Mouse (Mus musculus) right cerebral cortex, adult 2 months (tissue): ENCODE results near the gene Eps8l2.

Experiments used
- DNase-seq, 2 experiments: peaks; one replicate each; pipeline ENCODE4 v3.0.0; 2021 to 2022; ENCODE audit warnings: low spot score in 2 of 2

Gene Eps8l2

GRCm38 (mm10) chr7:141328373-141328990 lies 10.2 kb upstream of the Eps8l2 start:
- DNase-seq = no peak

DNA sequence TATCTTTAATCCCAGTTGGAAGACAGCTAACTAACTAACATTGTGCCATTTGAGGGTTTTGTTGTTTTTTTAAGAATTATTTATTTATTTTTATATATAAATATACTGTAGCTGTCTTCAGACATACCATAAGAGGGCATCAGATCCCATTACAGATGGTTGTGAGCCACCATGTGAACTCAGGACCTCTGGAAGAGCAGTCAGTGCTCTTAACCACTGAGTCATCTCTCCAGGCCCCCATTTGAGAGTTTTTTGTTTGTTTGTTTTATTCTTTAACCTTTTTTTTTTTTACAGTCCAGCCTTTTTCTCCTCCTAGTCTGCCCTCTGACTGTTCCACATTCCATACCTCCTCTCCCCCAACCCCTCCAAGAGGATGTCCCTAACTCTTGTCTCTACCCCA lies 8.0 kb upstream of the Eps8l2 start:
- no peak for DNase-seq

- no peak for DNase-seq
These were observed 6.7 kb upstream of the Eps8l2 start for GRCm38 (mm10) chr7:141331990-141332389.

DNA sequence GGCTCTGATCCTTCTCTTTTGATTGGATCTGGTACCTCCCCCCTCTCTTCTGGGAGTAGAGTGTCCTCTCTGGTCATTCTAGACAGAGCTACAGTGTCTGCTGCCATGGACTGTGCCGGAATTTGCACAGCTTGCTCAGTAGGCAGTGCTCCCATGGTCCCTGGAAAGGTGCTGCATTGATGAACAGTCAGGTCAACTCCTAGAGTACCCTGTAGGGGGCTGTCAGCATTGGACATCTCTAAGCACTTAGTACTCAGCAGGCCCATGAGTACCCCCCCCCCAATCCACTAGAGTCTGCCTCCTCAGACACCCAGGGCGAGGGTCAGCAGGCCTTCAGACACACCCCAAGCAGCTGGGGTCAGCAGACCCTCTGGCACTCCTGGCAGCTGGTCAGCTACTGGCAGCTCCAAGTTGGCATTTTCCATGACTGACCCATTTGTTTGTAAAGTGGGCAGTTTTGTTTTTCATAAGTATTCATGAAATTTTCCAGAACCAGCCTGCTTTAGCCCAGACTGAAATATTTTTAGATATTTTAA lies 3.6 kb upstream of the Eps8l2 start:
- no peak for DNase-seq

DNA sequence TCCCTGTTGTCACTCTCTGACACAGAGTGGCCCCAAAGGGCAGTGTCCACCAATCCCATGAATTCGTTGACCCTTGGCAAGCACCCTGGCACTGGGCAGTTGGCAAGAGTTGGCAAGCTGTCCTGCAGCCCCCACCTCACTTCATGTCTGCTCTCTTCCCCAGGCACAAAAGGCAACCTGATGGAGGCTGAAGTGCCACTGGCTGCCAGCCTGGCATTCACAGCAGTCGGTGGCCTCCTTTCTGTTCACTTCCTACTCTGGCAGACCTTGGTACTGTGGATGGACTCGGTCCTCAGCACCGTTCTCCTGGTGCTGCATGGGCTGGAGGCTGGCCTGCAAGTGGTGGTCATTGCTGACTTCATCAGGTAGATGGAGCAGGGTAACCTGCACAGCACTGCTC lies 3.0 kb upstream of the Eps8l2 start:
- no peak for DNase-seq

GRCm38 (mm10) chr7:141336296-141336695 lies 2.4 kb upstream of the Eps8l2 start:
- no peak for DNase-seq

DNA sequence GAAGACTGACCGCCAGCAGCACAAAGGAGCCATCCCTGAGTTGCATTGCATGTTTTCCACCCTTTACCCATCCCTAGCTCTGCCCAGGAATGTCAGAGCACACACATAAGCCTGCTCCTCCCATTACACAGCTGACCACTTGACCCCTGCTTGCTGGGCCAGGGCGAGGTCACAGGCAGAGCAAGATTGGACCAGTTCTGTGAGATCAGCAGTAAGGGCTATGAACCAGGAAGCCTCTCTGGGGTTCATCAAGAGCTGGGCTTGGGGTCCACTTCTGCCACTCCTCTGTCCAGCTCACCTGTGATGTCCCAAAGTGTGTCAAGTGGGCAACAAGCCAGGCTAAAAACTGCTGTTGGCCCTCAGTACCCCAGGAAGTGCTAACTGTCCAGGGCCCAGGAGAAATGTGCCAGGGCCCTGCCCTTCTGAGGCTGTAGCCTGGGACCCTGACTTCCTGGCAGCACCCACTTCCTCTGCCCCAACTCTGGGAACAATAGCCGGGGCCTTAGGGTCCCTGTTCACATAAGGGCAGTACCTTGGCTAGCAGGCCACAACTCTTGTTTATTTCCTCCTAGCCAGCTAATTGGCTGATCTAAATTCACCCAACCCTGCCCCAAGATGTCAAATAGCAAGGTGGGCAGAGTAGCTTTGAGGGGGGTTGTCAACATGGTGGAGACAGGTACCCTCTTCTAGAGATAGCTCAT lies 814 bp upstream of the Eps8l2 start:
- DNase-seq = no peak

GRCm38 (mm10) chr7:141339215-141339920 lies 688 bp downstream of the Eps8l2 start:
- DNase-seq = no peak

DNA sequence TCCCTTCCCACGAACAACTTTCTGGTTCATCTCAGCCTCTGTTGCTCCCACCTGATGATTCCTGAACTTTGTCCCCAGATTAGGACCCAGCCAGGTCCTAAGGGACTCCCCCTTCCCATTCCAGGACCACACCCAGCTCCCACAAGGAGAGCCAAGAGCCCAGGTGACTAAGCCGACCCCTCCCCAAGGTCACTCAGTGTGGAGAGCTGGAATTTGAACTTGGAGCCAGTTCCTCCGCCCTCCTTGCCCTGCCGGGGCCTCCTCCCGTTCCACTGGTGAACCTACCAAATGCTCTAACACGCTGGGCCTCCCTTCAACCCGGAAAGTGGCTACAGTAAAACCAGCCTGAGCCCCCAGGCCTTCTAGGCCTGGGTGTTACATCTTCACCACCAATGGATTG lies 1.3 kb downstream of the Eps8l2 start:
- DNase-seq = no peak

GRCm38 (mm10) chr7:141340476-141340875 lies 1.8 kb downstream of the Eps8l2 start:
- no peak for DNase-seq

DNA sequence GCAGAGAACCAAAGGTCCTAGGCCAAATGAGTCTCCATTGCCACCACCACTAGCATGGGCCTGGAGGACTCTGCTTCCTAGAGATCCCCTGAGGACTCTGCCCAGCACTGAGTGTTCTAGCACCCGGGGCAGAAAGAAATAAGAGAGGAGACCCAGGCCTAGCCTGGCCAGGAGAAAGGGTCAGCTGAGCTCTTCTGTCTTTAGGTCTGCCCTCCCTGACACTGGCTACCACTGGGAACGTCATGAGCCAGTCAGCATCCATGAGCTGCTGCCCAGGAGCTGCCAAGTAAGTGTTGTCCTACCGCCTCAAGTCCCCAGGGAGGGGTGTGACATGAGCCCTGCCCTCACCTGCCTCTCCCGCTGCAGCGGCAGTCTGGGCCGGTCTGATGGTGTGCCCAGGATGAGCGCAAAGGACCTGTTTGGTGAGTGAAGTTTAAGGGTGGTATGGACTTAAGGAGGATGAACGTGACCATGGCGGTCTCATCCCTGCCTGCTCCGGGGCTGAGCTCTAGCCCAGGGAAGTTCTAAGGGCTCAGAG lies 3.1 kb downstream of the Eps8l2 start:
- no peak for DNase-seq

GRCm38 (mm10) chr7:141343230-141343629 lies 4.5 kb downstream of the Eps8l2 start:
- no peak for DNase-seq

DNA sequence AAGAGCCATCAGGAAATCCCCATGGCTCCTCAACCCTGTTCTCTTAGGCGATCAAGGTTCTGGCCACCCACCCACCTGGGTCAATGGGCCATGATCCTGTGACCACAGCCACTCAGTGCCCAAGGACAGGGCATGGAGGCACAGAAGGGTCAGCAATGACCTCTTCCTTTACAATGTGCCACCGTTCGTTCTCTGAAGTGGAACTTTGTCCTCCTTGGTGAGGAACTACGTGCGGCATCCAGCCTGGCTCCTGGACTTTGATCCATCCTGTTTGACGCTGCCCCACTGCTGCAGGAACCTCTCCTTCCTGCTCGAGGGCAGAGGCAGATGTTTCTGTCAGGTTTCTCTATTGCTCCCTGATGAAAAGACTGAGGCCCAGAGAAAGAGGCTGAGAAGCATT lies 5.0 kb downstream of the Eps8l2 start:
- no peak for DNase-seq

- DNase-seq = no peak
These were observed 6.1 kb downstream of the Eps8l2 start for GRCm38 (mm10) chr7:141344787-141345186.

GRCm38 (mm10) chr7:141351061-141351460 lies 12.4 kb downstream of the Eps8l2 start:
- DNase-seq = no peak

DNA sequence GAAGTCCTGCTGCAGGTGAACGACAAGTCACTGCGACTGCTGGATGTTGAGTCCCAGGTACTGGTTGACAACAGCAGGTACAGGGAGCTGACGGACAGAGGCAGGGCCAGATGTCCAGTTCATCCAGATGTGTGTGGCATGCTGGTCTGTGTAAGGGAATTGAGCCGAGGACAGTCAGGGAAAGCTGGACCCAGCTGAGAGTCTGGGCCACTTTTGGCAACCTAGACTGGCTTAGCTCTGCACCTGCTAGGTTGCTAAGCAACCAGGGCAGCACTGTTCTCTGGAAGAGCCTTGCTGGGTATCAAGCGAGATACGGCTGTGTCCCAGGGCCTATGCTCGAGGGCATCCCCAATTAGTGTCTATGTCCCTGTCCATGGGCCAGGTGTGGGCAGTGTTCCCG lies 16.4 kb downstream of the Eps8l2 start:
- peak in 1 of 2 experiments; percentile 26 for DNase-seq

GRCm38 (mm10) chr7:141355626-141356326 lies 17.1 kb downstream of the Eps8l2 start:
- DNase-seq = no peak

DNA sequence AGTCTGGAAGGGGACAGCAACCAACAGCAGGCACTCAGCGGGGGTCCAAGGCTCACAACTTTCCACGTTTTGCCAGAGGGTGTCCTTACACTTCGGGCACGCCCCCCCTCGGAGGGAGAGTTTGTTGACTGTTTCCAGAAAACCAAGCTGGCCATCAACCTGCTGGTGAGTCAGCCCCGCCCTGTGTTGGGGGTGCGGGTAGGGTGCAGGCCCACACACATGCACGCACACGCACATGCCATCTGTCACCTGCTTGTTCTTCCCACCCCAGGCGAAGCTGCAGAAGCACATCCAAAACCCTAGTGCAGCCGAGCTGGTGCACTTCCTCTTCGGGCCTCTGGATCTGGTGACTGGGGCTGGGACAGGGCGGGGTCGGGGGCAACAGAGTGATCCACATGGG lies 18.3 kb downstream of the Eps8l2 start:
- DNase-seq = peak; percentile 39 to 53

DNA sequence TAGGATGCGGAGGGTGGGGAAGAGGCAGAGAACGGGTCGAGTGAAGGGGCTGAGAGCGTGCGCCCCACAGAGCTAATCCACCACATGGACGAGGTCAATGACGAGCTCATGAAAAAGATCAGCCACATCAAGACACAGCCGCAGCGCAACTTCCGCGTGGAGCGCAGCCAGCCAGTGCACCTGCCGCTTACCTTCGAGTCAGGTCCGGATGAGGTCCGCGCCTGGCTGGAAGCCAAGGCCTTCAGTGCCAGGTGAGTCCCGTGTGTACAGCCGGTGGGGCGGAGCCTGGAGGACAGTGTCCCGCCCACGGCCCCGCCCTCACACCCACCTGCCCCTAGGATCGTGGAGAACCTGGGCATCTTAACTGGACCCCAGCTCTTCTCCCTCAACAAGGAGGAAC lies 22.8 kb downstream of the Eps8l2 start:
- DNase-seq = no peak

DNA sequence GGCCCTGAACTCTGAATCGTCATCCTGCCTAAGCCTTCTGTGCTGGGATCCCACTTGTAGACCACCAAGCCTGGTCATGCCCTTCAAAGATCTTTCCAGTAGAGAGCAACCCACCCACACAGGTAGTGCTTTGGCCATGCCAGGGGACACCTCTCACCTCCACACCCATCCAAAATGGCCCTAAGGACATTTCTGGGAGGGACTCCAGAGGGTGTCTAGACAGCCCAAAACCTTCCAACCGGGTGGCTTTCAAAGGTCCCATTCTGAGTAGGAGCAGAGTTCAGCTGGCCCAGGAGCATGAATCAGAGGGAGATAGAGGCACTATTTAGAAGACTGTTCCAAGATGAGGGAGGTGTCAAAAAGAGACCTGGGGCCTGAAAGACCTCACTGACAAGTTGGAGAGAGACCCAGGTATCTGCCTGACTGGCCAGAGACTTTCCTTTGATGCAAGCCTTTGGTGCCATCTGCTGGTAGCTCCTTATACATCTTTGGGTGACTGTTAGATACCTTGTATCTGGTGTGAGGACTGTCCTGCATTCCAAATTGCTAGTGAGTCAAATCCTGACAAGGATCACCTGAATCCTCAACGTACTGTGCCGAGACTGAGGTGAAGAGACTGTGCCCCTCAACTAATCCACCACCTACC lies 24.5 kb downstream of the Eps8l2 start:
- DNase-seq = peak; percentile 87 to 88

DNA sequence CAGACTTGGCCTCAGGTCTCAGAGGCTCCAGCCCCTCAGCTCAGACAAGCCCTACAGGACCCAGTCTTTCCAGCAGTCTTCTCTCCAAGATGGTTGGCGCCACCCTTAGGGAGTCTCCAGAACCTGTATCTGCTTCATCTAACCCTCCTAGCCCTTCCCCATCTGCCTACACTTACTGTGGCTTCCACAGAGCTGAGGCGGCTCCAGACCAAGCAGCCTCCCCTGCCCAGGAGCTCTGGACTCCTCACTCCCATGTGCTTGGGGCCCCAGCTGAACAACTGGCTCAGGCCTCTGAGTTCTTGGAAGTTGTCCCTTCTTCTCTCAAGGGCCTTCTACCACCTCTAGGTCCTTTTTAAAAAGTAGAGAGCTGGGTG lies 25.1 kb downstream of the Eps8l2 start:
- no peak for DNase-seq
